Mouse (Mus musculus) testis, postnatal 14 days (tissue): ENCODE measurements around the gene Ltbr.
"Not testable (repeated sequence)": the region's sequence is repeated elsewhere in the genome, so short reads cannot be mapped to it uniquely, and the experiment has no call there.

Experiments
- DNase-seq: peaks from one replicate; pipeline ENCODE4 v3.0.0; 2021; ENCODE audit warnings: low spot score

Gene Ltbr

GRCm38 (mm10) chr6:125271455-125272227 lies 42.0 kb downstream of the Ltbr start:
- DNase-seq = peak; percentile 79

- no peak for DNase-seq
Measured at GRCm38 (mm10) chr6:125268799-125269198, 44.9 kb downstream of the Ltbr start.

GRCm38 (mm10) chr6:125267469-125267868 lies 46.2 kb downstream of the Ltbr start:
- no peak for DNase-seq

DNA sequence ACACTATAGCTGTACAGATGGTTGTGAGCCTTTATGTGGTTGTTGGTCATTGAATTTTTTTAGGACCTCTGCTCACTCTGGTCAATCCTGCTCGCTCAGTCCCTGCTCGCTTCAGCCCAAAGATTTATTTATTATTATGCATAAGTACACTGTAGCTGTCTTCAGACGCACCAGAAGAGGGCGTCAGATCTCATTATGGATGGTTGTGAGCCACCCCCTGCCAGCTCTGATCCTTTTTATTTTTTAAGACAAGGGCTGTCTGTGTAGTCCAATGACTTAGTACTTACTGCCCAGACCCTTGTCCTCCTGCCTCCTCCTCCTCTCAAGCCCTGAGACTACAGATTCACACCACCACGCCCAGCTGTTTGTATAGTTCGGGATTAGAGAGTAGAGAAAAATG lies 47.1 kb downstream of the Ltbr start:
- not testable (repeated sequence) for DNase-seq

- no peak for DNase-seq
Measured at GRCm38 (mm10) chr6:125266091-125266490, 47.6 kb downstream of the Ltbr start.

- no peak for DNase-seq
Measured at GRCm38 (mm10) chr6:125265239-125265638, 48.4 kb downstream of the Ltbr start.

- no peak for DNase-seq
Measured at GRCm38 (mm10) chr6:125264219-125264618, 49.5 kb downstream of the Ltbr start.

GRCm38 (mm10) chr6:125260006-125260555 lies 53.6 kb downstream of the Ltbr start:
- no peak for DNase-seq
